Mouse (Mus musculus): ENCODE measurements around the gene Bola1. TPM values are rescaled to one million over a fixed set of nuclear protein-coding genes. Genes with fewer than 3 reads are reported as not detected.
A peak's percentile ranks its signal among the peaks of the same experiment; 100 is the strongest.
"Not testable (repeated sequence)": the region's sequence is repeated elsewhere in the genome, so short reads cannot be mapped to it uniquely, and the experiment has no call there.

Gene Bola1
- polyA plus RNA-seq, 1 experiment = 67.1 TPM

- no peak for DNase-seq (ENCODE audit: low read depth)
Observed at GRCm38 (mm10) chr3:96226695-96227648, 7.5 kb upstream of the Bola1 start.

- no peak for DNase-seq (ENCODE audit: low read depth)
Observed at GRCm38 (mm10) chr3:96225421-96225820, 5.9 kb upstream of the Bola1 start.

GRCm38 (mm10) chr3:96222774-96223173 is 3.3 kb upstream of the Bola1 start:
- DNase-seq (ENCODE audit: low read depth) = no peak

- DNase-seq (ENCODE audit: low read depth) = no peak
Observed at GRCm38 (mm10) chr3:96221640-96222038, 2.1 kb upstream of the Bola1 start.

- no peak for DNase-seq (ENCODE audit: low read depth)
Observed at GRCm38 (mm10) chr3:96220765-96221639, 1.5 kb upstream of the Bola1 start, which contains the start of the genes Hist2h2ac and Hist2h2be. Gene Hist2h2ac, minus strand, starts transcription at chr3:96220880. Gene Hist2h2be, plus strand, starts transcription at chr3:96221119.

GRCm38 (mm10) chr3:96220131-96220764 is 739 bp upstream of the Bola1 start:
- DNase-seq (ENCODE audit: low read depth) = not testable (repeated sequence)

- DNase-seq (ENCODE audit: low read depth) = no peak
Observed at GRCm38 (mm10) chr3:96219191-96219641, 293 bp downstream of the Bola1 start.

- no peak for DNase-seq (ENCODE audit: low read depth)
Observed at GRCm38 (mm10) chr3:96209242-96209641, 10.3 kb downstream of the Bola1 start.

- no peak for DNase-seq (ENCODE audit: low read depth)
Observed at GRCm38 (mm10) chr3:96207819-96208218, 11.7 kb downstream of the Bola1 start.

- DNase-seq (ENCODE audit: low read depth) = no peak
Observed at GRCm38 (mm10) chr3:96199731-96200130, 19.8 kb downstream of the Bola1 start.

- not testable (repeated sequence) for DNase-seq (ENCODE audit: low read depth)
Observed at GRCm38 (mm10) chr3:96198601-96199251, 20.8 kb downstream of the Bola1 start.

GRCm38 (mm10) chr3:96198181-96198580 is 21.3 kb downstream of the Bola1 start:
- peak; percentile 17 for DNase-seq (ENCODE audit: low read depth)

- DNase-seq (ENCODE audit: low read depth) = no peak
Observed at GRCm38 (mm10) chr3:96197129-96197749, 22.3 kb downstream of the Bola1 start.

- DNase-seq (ENCODE audit: low read depth) = no peak
Observed at GRCm38 (mm10) chr3:96196437-96197128, 22.9 kb downstream of the Bola1 start.

GRCm38 (mm10) chr3:96195616-96196313 is 23.7 kb downstream of the Bola1 start:
- DNase-seq (ENCODE audit: low read depth) = no peak

GRCm38 (mm10) chr3:96194966-96195365 is 24.5 kb downstream of the Bola1 start:
- DNase-seq (ENCODE audit: low read depth) = no peak

- DNase-seq (ENCODE audit: low read depth) = no peak
Observed at GRCm38 (mm10) chr3:96192977-96193376, 26.5 kb downstream of the Bola1 start.

GRCm38 (mm10) chr3:96182382-96182776 is 37.1 kb downstream of the Bola1 start:
- DNase-seq (ENCODE audit: low read depth) = no peak

Data from gonadal fat pad, adult 2 months (tissue).